Mouse (Mus musculus) forebrain, postnatal 0 days (tissue): Measurements from ENCODE around the gene Coq4. TPM values are rescaled to one million over a fixed set of nuclear protein-coding genes. Genes with fewer than 3 reads are reported as not detected.
A peak's percentile ranks its signal among the peaks of the same experiment; 100 is the strongest.

ENCODE experiments used
- ATAC-seq: fragments of 200-750 bp; cut with Nextera tagmentation; 2 replicates; pipeline ENCODE4 v1.8.0; 2017; ENCODE audit warnings: mild to moderate bottlenecking, moderate library complexity
- DNase-seq: peaks from one replicate; pipeline ENCODE4 v3.0.0-alpha.2; 2015
- H3K27ac ChIP-seq: fragments of 300-500 bp; sonication (generic); 2 replicates; pipeline ENCODE4 v1.5.1; 2014; ENCODE audit warnings: low read depth, mild to moderate bottlenecking, antibody characterized with exemption, low read length, moderate library complexity, mixed read lengths
- H3K27me3 ChIP-seq: fragments of 300-500 bp; sonication (generic); 2 replicates; pipeline ENCODE4 v1.6.1; 2014; ENCODE audit warnings: mild to moderate bottlenecking, low read length, mixed read lengths; ENCODE audit not compliant: insufficient read depth
- H3K36me3 ChIP-seq: fragments of 300-500 bp; sonication (generic); 2 replicates; pipeline ENCODE4 v1.6.1; 2014; ENCODE audit warnings: mild to moderate bottlenecking, moderate library complexity; ENCODE audit not compliant: insufficient read depth
- H3K4me1 ChIP-seq: fragments of 300-500 bp; sonication (generic); 2 replicates; pipeline ENCODE4 v1.6.1; 2014; ENCODE audit warnings: antibody characterized with exemption; ENCODE audit not compliant: insufficient read depth
- H3K4me2 ChIP-seq: fragments of 300-500 bp; sonication (generic); 2 replicates; pipeline ENCODE4 v1.6.1; 2014; ENCODE audit warnings: low read depth, mild to moderate bottlenecking, moderate library complexity
- H3K4me3 ChIP-seq: fragments of 300-500 bp; sonication (generic); 2 replicates; pipeline ENCODE4 v1.5.1; 2014; ENCODE audit warnings: low read depth, low read length, mixed read lengths
- H3K9ac ChIP-seq: fragments of 300-500 bp; sonication (generic); 2 replicates; pipeline ENCODE4 v1.6.1; 2014; ENCODE audit warnings: mild to moderate bottlenecking
- H3K9me3 ChIP-seq: fragments of 300-500 bp; sonication (generic); 2 replicates; pipeline ENCODE4 v1.6.1; 2016; ENCODE audit warnings: low read length
- CTCF ChIP-seq: sonication (generic); IDR thresholded peaks from 2 replicates; pipeline ENCODE4 v1.5.1; 2016; ENCODE audit warnings: antibody characterized with exemption, control low read depth, low read depth
- WGBS: fragments of 180-500 bp; shearing (Covaris S2); extraction: QIAGEN DNeasy Blood & Tissue Kit; methylation state at CpG from one replicate; pipeline ENCODE4 v1.1.7; 2014; 5-methylcytosine and 5-hydroxymethylcytosine counted together
- polyA plus RNA-seq: library from polyadenylated mRNA; unstranded; fragments of >200 nt; fragmentation: Nextera tagmentation; extraction: Ambion mirVana; gene quantifications from 2 replicates; pipeline ENCODE4 v1.2.1, GENCODE M21; 2015
- total RNA-seq: library from RNA; depleted of rRNA; stranded (reverse); fragments of >200 nt; gene quantifications from 2 replicates; pipeline ENCODE4 v1.2.3, GENCODE M21; 2014

Gene Coq4
- total and polyA plus RNA-seq, 2 experiments from 2014 or later: 36.7 to 39.7 TPM

DNA sequence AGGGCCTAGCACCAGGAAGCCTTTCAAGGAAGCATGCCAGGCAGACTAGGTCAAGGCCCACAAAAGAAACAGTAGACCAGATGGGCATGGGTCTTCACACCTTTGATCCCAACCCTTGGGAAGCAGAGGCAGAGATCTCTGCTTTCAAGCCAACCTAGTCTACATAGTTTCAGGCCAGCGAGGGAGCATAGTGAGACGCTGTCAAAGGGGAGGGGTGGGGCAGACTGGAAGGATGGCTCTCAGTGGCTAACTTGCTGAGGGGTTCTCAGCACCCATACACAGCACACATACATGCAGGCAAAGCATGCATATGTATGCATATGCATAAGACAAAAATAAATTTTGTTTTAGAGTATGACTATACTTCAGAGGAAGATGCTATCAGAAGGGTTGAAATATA, 32.1 kb downstream of the Coq4 start:
- WGBS: 17% methylated on average over 2 of the region's 2 CpGs
- Histone ChIP-seq H3K4me2 (peak overlapping the region; percentile 80; the same call in 1 of the 2 replicates), H3K27me3 (no peaks in the 10 kb centered on the region), H3K9me3 (no peaks in the 10 kb centered on the region), H3K4me3 (peak overlapping the region; percentile 46; the same call in 1 of the 2 replicates), H3K27ac (no peak overlapping the region; the same call in 1 of the 2 replicates), H3K36me3 (peaks cover 25% of the 10 kb centered on the region), H3K4me1 (peaks cover 6% of the 10 kb centered on the region; the same call in 1 of the 2 replicates), H3K9ac (no peak overlapping the region; the same call in 1 of the 2 replicates)
- no peak for TF ChIP-seq CTCF
- ATAC-seq: no peak
- DNase-seq: no peak

- H3K4me3 ChIP-seq: peak within 1 kb of the TSS; percentile 46
- peak; percentile 71 for ATAC-seq
- peak within 1 kb of the TSS; percentile 80 for H3K4me2 ChIP-seq
- peak; percentile 38; the same call in 1 of the 2 replicates for TF ChIP-seq CTCF
- no peaks in the 10 kb centered on the region for H3K9me3 ChIP-seq
- H3K4me1 ChIP-seq: peaks cover 6% of the 10 kb centered on the region; the same call in 1 of the 2 replicates
- H3K27me3 ChIP-seq: no peaks in the 10 kb centered on the region
- 1% methylated on average over 34 of the region's 35 CpGs for WGBS
- H3K9ac ChIP-seq: peak within 1 kb of the TSS; percentile 77
- peak within 1 kb of the TSS; percentile 92 for H3K27ac ChIP-seq
- DNase-seq: peak; percentile 83
- peaks cover 17% of the 10 kb centered on the region for H3K36me3 ChIP-seq
These were observed 32.9 kb downstream of the Coq4 start, which contains the start of gene Urm1 for GRCm38 (mm10) chr2:29820025-29820817. Urm1 (plus strand) TSS chr2:29820075.

DNA sequence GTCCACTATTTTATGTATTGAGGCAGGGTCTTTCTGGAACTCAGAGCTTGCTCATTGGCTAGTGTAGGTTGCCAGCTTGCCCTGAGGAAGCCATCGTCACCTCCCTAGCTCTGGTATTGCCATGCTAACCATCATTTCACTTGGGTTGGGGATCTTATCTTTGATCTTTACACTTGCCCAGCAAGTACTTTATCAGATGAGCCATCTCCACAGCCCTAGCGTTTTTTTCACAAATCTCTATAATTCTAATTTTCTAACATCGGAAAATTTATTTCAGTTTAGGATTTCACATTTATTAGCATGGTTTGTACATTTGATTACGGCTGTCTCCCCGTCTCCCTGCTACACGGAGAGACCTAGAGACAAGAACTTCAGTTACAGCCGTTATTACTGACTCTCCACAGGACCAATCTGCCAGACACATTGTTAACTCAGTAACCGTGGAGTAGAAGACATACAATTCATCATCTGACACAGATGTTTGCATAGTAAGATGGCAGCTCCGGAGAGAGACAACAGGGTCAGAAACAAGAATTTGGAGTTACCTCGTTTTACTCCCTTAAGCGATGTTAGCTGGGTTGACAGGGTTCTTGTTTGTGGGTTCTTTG, 39.1 kb downstream of the Coq4 start:
- H3K27me3 ChIP-seq: no peaks in the 10 kb centered on the region
- no peak for TF ChIP-seq CTCF
- H3K27ac ChIP-seq: peak overlapping the region; percentile 94
- WGBS: 14% methylated on average over 11 of the region's 11 CpGs
- ATAC-seq (peak; percentile 35), DNase-seq (peak; percentile 11)
- 0 out of 2 replicates have a peak, but pooled peaks cover 9% of the 10 kb centered on the region for H3K4me1 ChIP-seq
- H3K4me2 ChIP-seq: peak overlapping the region; percentile 84
- H3K9me3 ChIP-seq: no peaks in the 10 kb centered on the region
- 0 out of 2 replicates have a peak, but pooled peaks cover 5% of the 10 kb centered on the region for H3K36me3 ChIP-seq
- H3K9ac ChIP-seq: peak overlapping the region; percentile 66
- H3K4me3 ChIP-seq: peak overlapping the region; percentile 84

GRCm38 (mm10) chr2:29826926-29827708, 39.8 kb downstream of the Coq4 start:
- Histone ChIP-seq H3K36me3 (0 out of 2 replicates have a peak, but pooled peaks cover 5% of the 10 kb centered on the region), H3K4me1 (0 out of 2 replicates have a peak, but pooled peaks cover 9% of the 10 kb centered on the region), H3K27ac (peak overlapping the region; percentile 94), H3K4me3 (peak overlapping the region; percentile 84), H3K4me2 (peak overlapping the region; percentile 84), H3K9me3 (no peaks in the 10 kb centered on the region), H3K27me3 (no peaks in the 10 kb centered on the region), H3K9ac (peak overlapping the region; percentile 75)
- peak; percentile 97 for DNase-seq
- peak; percentile 29 for TF ChIP-seq CTCF
- ATAC-seq: peak; percentile 99
- under 1% methylated on average over 48 of the region's 48 CpGs for WGBS

DNA sequence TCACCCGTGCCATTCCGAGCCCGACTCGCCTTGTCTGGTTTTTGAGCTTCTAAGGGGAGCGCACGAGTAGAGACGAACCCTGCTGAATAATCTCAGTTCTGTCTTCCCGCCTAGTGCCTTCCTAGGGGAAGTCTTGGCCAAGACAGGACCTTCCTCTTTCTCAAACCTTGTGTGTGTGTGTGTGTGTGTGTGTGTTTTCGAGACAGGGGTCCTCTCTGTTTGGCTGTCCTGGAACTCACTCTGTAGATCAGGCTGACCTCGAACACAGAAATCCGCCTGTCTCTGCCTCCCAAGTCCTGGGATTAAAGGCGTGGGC, 40.4 kb downstream of the Coq4 start:
- ATAC-seq: no peak
- Histone ChIP-seq H3K27me3 (no peaks in the 10 kb centered on the region), H3K9ac (peak overlapping the region; percentile 75), H3K9me3 (no peaks in the 10 kb centered on the region), H3K4me2 (peak overlapping the region; percentile 84), H3K4me3 (peak overlapping the region; percentile 84), H3K36me3 (peaks cover 8% of the 10 kb centered on the region; the same call in 1 of the 2 replicates), H3K4me1 (0 out of 2 replicates have a peak, but pooled peaks cover 9% of the 10 kb centered on the region), H3K27ac (peak overlapping the region; percentile 66)
- no peak for DNase-seq
- WGBS: 5% methylated on average over 12 of the region's 12 CpGs
- TF ChIP-seq CTCF: no peak

GRCm38 (mm10) chr2:29831106-29831505, 43.8 kb downstream of the Coq4 start:
- Histone ChIP-seq H3K9me3 (no peaks in the 10 kb centered on the region), H3K4me3 (no peak overlapping the region), H3K4me2 (no peak overlapping the region), H3K27me3 (no peaks in the 10 kb centered on the region), H3K4me1 (0 out of 2 replicates have a peak, but pooled peaks cover 9% of the 10 kb centered on the region), H3K9ac (no peak overlapping the region), H3K36me3 (peaks cover 22% of the 10 kb centered on the region; the same call in 1 of the 2 replicates), H3K27ac (no peak overlapping the region)
- 91% methylated on average over 4 of the region's 4 CpGs for WGBS
- no peak for TF ChIP-seq CTCF
- DNase-seq: no peak
- no peak for ATAC-seq
